Comparison of ENCODE assay signal across 8 mouse cellular contexts in genomic region chr1:184791109-184791508, GRCm38 (mm10). TPM values are rescaled to one million over a fixed set of nuclear protein-coding genes. Genes with fewer than 3 reads are reported as not detected.
A peak's percentile ranks its signal among the peaks of the same experiment; 100 is the strongest.
DNase-seq lines count a peak whose midpoint lies in the region; ATAC-seq and TF ChIP-seq lines count a peak whose summit lies in the region.
"Had no signal": no experiment of that assay in that cellular context is flagged by ENCODE, and none has a peak within 500 bp of the region (broad histone marks: within the 10 kb centered on the region; RNA-seq: fewer than 3 reads in every experiment).

No protein-coding gene starts in this region.

- TF ChIP-seq EP300 in lung, postnatal 0 days (IDR thresholded peaks at IDR 0.05) = no peak

- no peak overlapping the region for H3K27ac ChIP-seq in kidney, postnatal 0 days
- H3K27ac ChIP-seq in kidney, embryonic 14.5 days (ENCODE audit: low read depth, low read length) = no peak overlapping the region
- H3K27ac ChIP-seq in lung, postnatal 0 days (ENCODE audit: low read length) = no peak overlapping the region
- H3K27ac ChIP-seq: limb, embryonic 15.5 days had no signal

- peak; percentile 74 for DNase-seq in kidney, postnatal 0 days (ENCODE audit: low spot score)
- DNase-seq in CD4-positive, CD25-positive, alpha-beta regulatory T cell, adult 2 months (ENCODE audit: low read depth, low spot score) = peak; percentile 82
- peak; percentile 41 for DNase-seq in MEL-GATA-1-ER (ENCODE audit: extremely low read depth, low read depth)
- peak; percentile 80 for DNase-seq in embryo, embryonic 10.5 days (ENCODE audit: low spot score)
- peak; percentile 70 for DNase-seq in lung, postnatal 0 days (ENCODE audit: low spot score)
- no peak for DNase-seq in right cerebral cortex, postnatal 14 days

- 5% methylated on average over 2 of the region's 2 CpGs for WGBS in kidney, postnatal 0 days
- WGBS in kidney, embryonic 14.5 days = 10% methylated on average over 2 of the region's 2 CpGs
- WGBS in lung, postnatal 0 days = 13% methylated on average over 2 of the region's 2 CpGs

- H3K4me3 ChIP-seq in kidney, postnatal 0 days (replicated peaks; ENCODE audit: low read depth, low read length) = no peak overlapping the region
- H3K4me3 ChIP-seq in kidney, embryonic 14.5 days (ENCODE audit: low read length) = no peak overlapping the region
- no peak overlapping the region for H3K4me3 ChIP-seq in lung, postnatal 0 days (ENCODE audit: low read depth, low read length)
- H3K4me3 ChIP-seq: limb, embryonic 15.5 days had no signal

- no peak for ATAC-seq in kidney, postnatal 0 days (replicated peaks; ENCODE audit: low FRiP score, low read depth)
- ATAC-seq in kidney, embryonic 14.5 days (ENCODE audit: low FRiP score, low TSS enrichment) = no peak
- 0 out of 2 replicates have a peak, but pooled peaks have one; percentile 9 for ATAC-seq in lung, postnatal 0 days

- TF ChIP-seq CTCF in kidney, postnatal 0 days (IDR thresholded peaks at IDR 0.05; ENCODE audit: low read depth) = peak; percentile 85
- peak; percentile 90 for TF ChIP-seq CTCF in lung, postnatal 0 days (IDR thresholded peaks at IDR 0.05)

- H3K36me3 ChIP-seq in kidney, postnatal 0 days (ENCODE audit: insufficient read depth, low read length) = no peaks in the 10 kb centered on the region
- no peaks in the 10 kb centered on the region for H3K36me3 ChIP-seq in kidney, embryonic 14.5 days (ENCODE audit: control insufficient read depth, insufficient read depth, low read length)
- H3K36me3 ChIP-seq in lung, postnatal 0 days (ENCODE audit: insufficient read depth, low read length) = no peaks in the 10 kb centered on the region
- H3K36me3 ChIP-seq: limb, embryonic 15.5 days had no signal

- no peaks in the 10 kb centered on the region for H3K4me1 ChIP-seq in kidney, postnatal 0 days (replicated peaks; ENCODE audit: insufficient read depth, low read length)
- H3K4me1 ChIP-seq in kidney, embryonic 14.5 days (ENCODE audit: control insufficient read depth, insufficient read depth, low read length) = peaks cover 6% of the 10 kb centered on the region; the same call in 1 of the 2 replicates
- no peaks in the 10 kb centered on the region for H3K4me1 ChIP-seq in lung, postnatal 0 days (ENCODE audit: insufficient read depth, low read depth, low read length)
- H3K4me1 ChIP-seq: limb, embryonic 15.5 days had no signal

- H3K27me3 ChIP-seq in kidney, postnatal 0 days (ENCODE audit: insufficient read depth, low read length) = no peaks in the 10 kb centered on the region
- H3K27me3 ChIP-seq in kidney, embryonic 14.5 days (ENCODE audit: control insufficient read depth, insufficient read depth, low read length) = peaks cover 10% of the 10 kb centered on the region
- 0 out of 2 replicates have a peak, but pooled peaks cover 3% of the 10 kb centered on the region for H3K27me3 ChIP-seq in lung, postnatal 0 days (replicated peaks; ENCODE audit: insufficient read depth, low read length)

- H3K9ac ChIP-seq in kidney, postnatal 0 days (ENCODE audit: low read depth, low read length) = no peak overlapping the region
- H3K9ac ChIP-seq in kidney, embryonic 14.5 days (ENCODE audit: low read depth, low read length) = no peak overlapping the region
- H3K9ac ChIP-seq in lung, postnatal 0 days (replicated peaks; ENCODE audit: low read depth) = no peak overlapping the region
- H3K9ac ChIP-seq: limb, embryonic 15.5 days had no signal

- H3K9me3 ChIP-seq in kidney, postnatal 0 days (replicated peaks; ENCODE audit: low read length) = no peaks in the 10 kb centered on the region
- H3K9me3 ChIP-seq in kidney, embryonic 14.5 days (ENCODE audit: control insufficient read depth, low read length) = no peaks in the 10 kb centered on the region
- H3K9me3 ChIP-seq in lung, postnatal 0 days (ENCODE audit: low read length) = no peaks in the 10 kb centered on the region
- H3K9me3 ChIP-seq: limb, embryonic 15.5 days had no signal

- no peak overlapping the region for H3K4me2 ChIP-seq in kidney, postnatal 0 days (ENCODE audit: low read length)
- H3K4me2 ChIP-seq in kidney, embryonic 14.5 days (replicated peaks; ENCODE audit: low read depth, low read length) = no peak overlapping the region
- H3K4me2 ChIP-seq in lung, postnatal 0 days (replicated peaks; ENCODE audit: low read depth, low read length) = no peak overlapping the region
- H3K4me2 ChIP-seq: limb, embryonic 15.5 days had no signal

RNA-seq across cellular contexts. Expression of gene Marc1, which starts 20.0 kb away (rescaled TPM):
- polyA plus RNA-seq in kidney, postnatal 0 days (2015; fragmentation: Nextera tagmentation; extraction: Ambion mirVana) = 0.23 and 0.29 TPM in 2 replicates
- 0.28 and 0.41 TPM in 2 replicates for polyA plus RNA-seq in kidney, embryonic 14.5 days (2014; fragmentation: Nextera tagmentation; extraction: Ambion mirVana)
- 0.11 and 0.13 TPM in 2 replicates for polyA plus RNA-seq in lung, postnatal 0 days (2015; fragmentation: Nextera tagmentation; extraction: Ambion mirVana)

RNA-seq across cellular contexts. Expression of gene Marc2, which starts 55.1 kb away (rescaled TPM):
- polyA plus RNA-seq in kidney, postnatal 0 days (2015; fragmentation: Nextera tagmentation; extraction: Ambion mirVana) = 318 and 327 TPM in 2 replicates
- 177 and 178 TPM in 2 replicates for polyA plus RNA-seq in kidney, embryonic 14.5 days (2014; fragmentation: Nextera tagmentation; extraction: Ambion mirVana)
- 213 and 222 TPM in 2 replicates for polyA plus RNA-seq in lung, postnatal 0 days (2015; fragmentation: Nextera tagmentation; extraction: Ambion mirVana)

RNA-seq across cellular contexts. Expression of gene Hlx, which starts 58.7 kb away (rescaled TPM):
- polyA plus RNA-seq in kidney, postnatal 0 days (2015; fragmentation: Nextera tagmentation; extraction: Ambion mirVana) = 12.1 and 12.7 TPM in 2 replicates
- 6.9 and 8.0 TPM in 2 replicates for polyA plus RNA-seq in kidney, embryonic 14.5 days (2014; fragmentation: Nextera tagmentation; extraction: Ambion mirVana)
- polyA plus RNA-seq in lung, postnatal 0 days (2015; fragmentation: Nextera tagmentation; extraction: Ambion mirVana) = 34.2 and 63.1 TPM in 2 replicates
